Mouse (Mus musculus) ES-E14 (cell line): ENCODE measurements around the gene Pgc. TPM values are rescaled to one million over a fixed set of nuclear protein-coding genes. Genes with fewer than 3 reads are reported as not detected.

Source experiments
- DNase-seq: peaks from one replicate; pipeline ENCODE4 v3.0.0-alpha.2; 2013; ENCODE audit warnings: low read depth, low spot score
- H3K27ac ChIP-seq: 2 replicates; pipeline ENCODE4 v1.5.1; 2012; ENCODE audit warnings: low read depth, mild to moderate bottlenecking, low read length, moderate library complexity, mixed read lengths; ENCODE audit not compliant: poor library complexity, insufficient read depth, severe bottlenecking
- H3K36me3 ChIP-seq: 2 replicates; pipeline ENCODE4 v1.6.1; 2012; ENCODE audit warnings: mild to moderate bottlenecking, low read length, moderate library complexity, mixed read lengths; ENCODE audit not compliant: control insufficient read depth, poor library complexity, insufficient read depth, severe bottlenecking
- H3K4me1 ChIP-seq, 2 experiments: fragments of 150-350 bp in 1 of 2; sonication (generic) in 1 of 2; 2 replicates each; pipeline ENCODE4 v1.6.1; 2012; ENCODE audit warnings: low read length in 2 of 2, mild to moderate bottlenecking in 1 of 2, mixed read lengths in 1 of 2; ENCODE audit not compliant: control insufficient read depth in 2 of 2, insufficient read depth in 2 of 2, poor library complexity in 1 of 2
- H3K4me3 ChIP-seq, 2 experiments: fragments of 150-350 bp in 1 of 2; sonication (generic) in 1 of 2; 2 replicates each; pipeline ENCODE4 v1.5.1; 2012; ENCODE audit warnings: low read length in 2 of 2, low read depth in 1 of 2, mild to moderate bottlenecking in 1 of 2, mixed read lengths in 1 of 2; ENCODE audit not compliant: insufficient read depth in 1 of 2, poor library complexity in 1 of 2, severe bottlenecking in 1 of 2
- H3K9ac ChIP-seq: 2 replicates; pipeline ENCODE4 v1.6.1; 2012; ENCODE audit warnings: low read depth, mild to moderate bottlenecking, low read length, mixed read lengths; ENCODE audit not compliant: poor library complexity, insufficient read depth, severe bottlenecking
- H3K9me3 ChIP-seq: fragments of 150-350 bp; sonication (generic); 2 replicates; pipeline ENCODE4 v1.6.1; 2012; ENCODE audit warnings: low read depth, mild to moderate bottlenecking, low read length; ENCODE audit not compliant: control insufficient read depth, insufficient read depth
- CHD2 ChIP-seq: IDR thresholded peaks from 2 replicates; pipeline ENCODE4 v1.6.1; 2014; ENCODE audit warnings: mild to moderate bottlenecking, low read depth, low read length, inconsistent platforms
- HCFC1 ChIP-seq: IDR thresholded peaks from 2 replicates; pipeline ENCODE4 v1.6.1; 2012; ENCODE audit warnings: low read length, inconsistent platforms, borderline replicate concordance; ENCODE audit not compliant: insufficient read depth
- MAFK ChIP-seq: IDR thresholded peaks from 2 replicates; pipeline ENCODE4 v1.6.1; 2014; ENCODE audit warnings: mild to moderate bottlenecking, low read depth, low read length, inconsistent platforms; ENCODE audit not compliant: insufficient read depth
- ZC3H11A ChIP-seq: IDR thresholded peaks from 2 replicates; pipeline ENCODE4 v1.6.1; 2012; ENCODE audit warnings: low read depth, mild to moderate bottlenecking, inconsistent platforms, low read length, borderline replicate concordance
- ZNF384 ChIP-seq: IDR thresholded peaks from 2 replicates; pipeline ENCODE4 v1.6.1; 2012; ENCODE audit warnings: low read depth, low read length, inconsistent platforms
- in situ Hi-C, 2 experiments: fragments of 600-800 bp; cut with MboI; formaldehyde crosslinking; loops; one replicate each; pipeline ENCODE4 v1.15.1; 2025; ENCODE audit warnings: low sequenced_read_pairs in 2 of 2, inconsistent platforms in 1 of 2; ENCODE audit not compliant: unreplicated experiment in 2 of 2
- total RNA-seq: library from RNA; depleted of rRNA; stranded (reverse); fragments of 300-350 nt; gene quantifications from 2 replicates; pipeline ENCODE4 v1.2.3, GENCODE M21; 2012

The Pgc gene
- total RNA-seq, 1 experiment = 1.7 TPM

GRCm38 (mm10) chr17:47691650-47692049 lies 35.0 kb upstream of the Pgc start:
- Histone ChIP-seq H3K4me3 (no peak overlapping the region), H3K4me1 (peaks cover 3 to 7% of the 10 kb centered on the region in 2 experiments; a peak in 1 of 4 replicates), H3K9ac (no peak overlapping the region), H3K27ac (no peak overlapping the region), H3K36me3 (peaks cover 2% of the 10 kb centered on the region; the same call in 1 of the 2 replicates), H3K9me3 (no peaks in the 10 kb centered on the region)
- TF ChIP-seq ZC3H11A = no peak
- no peak for TF ChIP-seq ZNF384
- TF ChIP-seq HCFC1 = no peak
- no peak for TF ChIP-seq CHD2
- TF ChIP-seq MAFK = no peak
- no peak for DNase-seq
- in situ Hi-C loops = no loop called here

GRCm38 (mm10) chr17:47693671-47694441 lies 32.8 kb upstream of the Pgc start:
- in situ Hi-C loops = no loop called here

GRCm38 (mm10) chr17:47694442-47694502 lies 32.4 kb upstream of the Pgc start, which contains the start of gene Gm21981:
TSS of gene Gm21981 (minus strand) at chr17:47694455.
- Histone ChIP-seq H3K36me3 (peaks cover 3% of the 10 kb centered on the region; the same call in 1 of the 2 replicates), H3K27ac (no peak within 1 kb of the TSS; the same call in 1 of the 2 replicates), H3K9ac (peak within 1 kb of the TSS; percentile 77), H3K4me3 (peak within 1 kb of the TSS; percentile 86 to 90), H3K9me3 (no peaks in the 10 kb centered on the region), H3K4me1 (peaks cover 0 to 4% of the 10 kb centered on the region in 2 experiments; a peak in 1 of 4 replicates)
- in situ Hi-C loops = no loop called here
- no peak for DNase-seq
- TF ChIP-seq ZC3H11A (no peak), ZNF384 (no peak), MAFK (no peak), CHD2 (no peak), HCFC1 (no peak)

More at GRCm38 (mm10) chr17:47693671-47694441, 32.8 kb upstream of the Pgc start:
- H3K27ac ChIP-seq = no peak overlapping the region; the same call in 1 of the 2 replicates
- no peak for DNase-seq
- no peaks in the 10 kb centered on the region for H3K9me3 ChIP-seq
- H3K4me1 ChIP-seq = peaks cover 0 to 4% of the 10 kb centered on the region in 2 experiments; a peak in 1 of 4 replicates
- TF ChIP-seq HCFC1 = no peak
- no peak for TF ChIP-seq CHD2
- no peak for TF ChIP-seq MAFK
- no peak for TF ChIP-seq ZNF384
- H3K4me3 ChIP-seq = peak overlapping the region; percentile 86 to 90
- peak overlapping the region; percentile 56; the same call in 1 of the 2 replicates for H3K9ac ChIP-seq
- peaks cover 3% of the 10 kb centered on the region; the same call in 1 of the 2 replicates for H3K36me3 ChIP-seq

DNA sequence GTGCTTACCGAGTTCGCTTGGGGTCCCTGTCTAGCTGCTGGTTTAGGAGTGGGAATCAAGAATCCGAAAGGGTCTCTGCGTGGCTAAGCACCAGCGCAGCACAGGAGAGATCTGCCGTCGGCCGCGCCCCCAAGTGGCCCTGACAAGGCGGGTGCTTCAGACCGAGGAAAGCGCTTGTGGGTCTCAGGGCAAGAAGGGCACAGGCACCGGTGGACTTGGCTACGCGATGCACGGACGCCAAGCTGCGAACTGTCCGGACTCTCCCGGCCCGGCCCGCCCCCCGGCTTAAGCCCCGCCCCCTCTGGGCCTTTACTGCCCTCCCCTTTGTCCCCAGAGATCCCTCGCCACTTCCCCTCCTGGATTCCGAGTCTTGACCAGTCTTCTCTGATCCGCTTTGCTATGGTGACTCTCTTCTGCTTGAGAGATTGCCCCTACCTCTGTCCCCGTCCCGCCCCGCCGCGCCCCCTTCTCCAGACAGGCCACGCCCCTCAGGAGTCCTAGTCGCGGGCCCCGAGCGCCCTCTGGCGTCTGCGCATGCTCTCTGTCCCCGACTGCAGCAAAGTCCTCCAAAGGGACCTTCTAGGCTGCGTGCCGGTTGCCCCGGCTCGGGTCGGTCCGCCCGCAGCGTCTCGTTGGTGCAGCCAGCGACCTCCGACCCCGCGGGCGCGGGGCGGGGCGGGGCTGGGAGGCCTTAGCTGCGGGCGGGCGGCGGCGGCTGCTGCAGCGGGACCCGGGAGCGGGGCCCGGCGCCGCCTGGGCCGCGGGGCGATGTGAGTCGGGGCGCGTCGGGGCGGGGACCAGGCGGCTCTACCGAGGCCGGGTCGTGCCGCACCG lies 31.9 kb upstream of the Pgc start, which contains the start of gene Prickle4:
TSS of gene Prickle4 (minus strand) at position 234 of the 834 bp plus-strand sequence.
- Histone ChIP-seq H3K4me1 (peaks cover 0 to 5% of the 10 kb centered on the region in 2 experiments; a peak in 1 of 4 replicates), H3K9ac (peak within 1 kb of the TSS; percentile 77), H3K9me3 (no peaks in the 10 kb centered on the region), H3K4me3 (peak within 1 kb of the TSS; percentile 86 to 90), H3K27ac (no peak within 1 kb of the TSS; the same call in 1 of the 2 replicates), H3K36me3 (peaks cover 3% of the 10 kb centered on the region; the same call in 1 of the 2 replicates)
- peak; percentile 66; the same call in 1 of the 2 replicates for TF ChIP-seq HCFC1
- TF ChIP-seq ZC3H11A = 0 out of 2 replicates have a peak, but pooled peaks have one; percentile 15
- no peak for TF ChIP-seq MAFK
- no peak for TF ChIP-seq CHD2
- no peak for TF ChIP-seq ZNF384
- in situ Hi-C loops = no loop called here
- peak; percentile 93 for DNase-seq
